Mouse (Mus musculus) ovary, postnatal 14 days (tissue): ENCODE data around the gene Astn2.

ENCODE experiments used
- DNase-seq: peaks from one replicate; pipeline ENCODE4 v3.0.0; 2022; ENCODE audit warnings: low spot score

Gene Astn2

DNA sequence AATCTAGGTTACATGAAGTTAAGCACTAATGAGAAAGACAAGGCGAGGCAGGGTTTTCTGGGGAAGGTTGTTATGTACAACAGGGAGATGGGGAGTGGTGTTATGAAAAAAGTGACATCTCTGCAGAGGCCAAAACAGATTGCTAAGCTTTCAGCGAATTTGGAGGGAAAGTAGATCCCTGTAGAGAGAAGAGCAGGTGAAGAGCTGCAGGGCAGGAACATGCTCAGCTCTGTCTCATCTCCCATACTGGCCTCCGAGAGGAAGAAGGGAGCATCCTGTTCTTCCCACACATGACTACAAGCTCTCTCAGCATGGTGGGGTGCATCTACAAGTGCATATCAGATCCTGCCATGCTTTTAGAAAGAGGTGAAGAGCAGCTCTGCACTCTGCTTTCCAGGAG is 245.7 kb downstream of the Astn2 start:
- DNase-seq = no peak

DNA sequence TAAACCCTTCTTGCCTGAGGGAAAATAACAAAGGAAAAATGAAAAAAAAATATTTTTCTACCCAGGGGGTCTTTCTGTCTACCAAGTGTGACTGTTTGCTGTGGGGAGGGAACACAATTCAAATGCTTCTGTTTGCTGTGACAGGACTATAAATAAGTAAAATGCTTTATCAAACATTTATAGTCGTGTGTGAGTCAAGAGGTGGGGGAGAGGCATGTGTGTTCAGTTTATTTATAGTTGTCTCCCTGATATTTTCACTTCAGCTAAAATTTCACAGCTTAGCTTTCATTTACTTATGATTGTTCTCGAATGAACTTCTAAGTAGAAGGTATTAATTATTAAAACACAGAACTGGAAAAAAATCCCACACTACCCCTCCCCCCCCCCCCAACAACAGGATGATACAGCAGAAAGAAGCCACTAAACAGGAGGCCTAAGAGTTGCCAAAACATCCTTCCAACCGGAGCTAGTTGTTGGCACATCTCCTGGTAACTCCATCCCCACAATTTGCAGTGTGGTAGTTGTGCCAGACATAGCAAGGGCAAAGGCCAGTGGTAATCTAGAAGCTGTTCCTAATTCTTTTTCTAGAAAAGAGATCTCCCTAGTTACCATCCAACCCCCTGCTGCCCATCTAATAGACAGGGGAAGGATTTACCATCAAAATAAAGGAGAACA is 246.8 kb downstream of the Astn2 start:
- no peak for DNase-seq

DNA sequence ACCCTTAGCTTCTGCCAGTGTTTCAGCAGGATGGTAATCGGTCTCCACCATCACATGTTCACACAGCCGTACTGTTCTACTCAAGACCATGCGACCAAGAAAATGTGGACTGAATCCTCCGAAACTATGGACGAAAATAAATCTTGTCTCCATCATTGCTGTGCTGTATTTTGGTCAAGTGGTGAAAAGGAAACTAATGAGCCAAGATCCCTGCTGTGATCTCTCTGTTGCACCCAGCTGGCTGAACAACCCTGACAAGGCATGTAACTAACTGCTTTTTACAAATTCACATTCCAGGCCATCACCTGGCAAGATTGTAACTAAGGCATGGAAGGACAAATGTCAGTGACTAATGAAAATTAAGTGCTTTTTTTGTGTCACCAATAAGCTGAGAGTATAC is 257.9 kb downstream of the Astn2 start:
- no peak for DNase-seq

DNA sequence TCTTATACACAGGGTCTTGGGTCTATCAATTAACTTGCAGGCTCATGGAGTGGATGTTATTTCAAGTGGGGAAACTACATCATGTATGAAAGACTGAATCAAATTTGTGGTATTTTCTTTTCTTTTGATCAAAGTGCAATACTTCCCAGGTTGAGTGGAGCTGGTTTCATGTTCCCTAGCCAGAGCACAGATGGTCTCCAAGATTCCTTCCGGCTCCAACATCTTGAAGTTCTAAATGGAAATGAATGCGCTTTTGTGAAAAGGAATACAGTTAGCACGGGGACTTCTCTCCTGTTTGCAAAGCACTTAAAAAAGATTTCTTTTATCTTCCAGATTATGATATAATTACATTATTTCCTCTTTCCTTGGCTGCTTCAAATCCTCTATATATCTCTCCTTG is 278.2 kb downstream of the Astn2 start:
- no peak for DNase-seq

DNA sequence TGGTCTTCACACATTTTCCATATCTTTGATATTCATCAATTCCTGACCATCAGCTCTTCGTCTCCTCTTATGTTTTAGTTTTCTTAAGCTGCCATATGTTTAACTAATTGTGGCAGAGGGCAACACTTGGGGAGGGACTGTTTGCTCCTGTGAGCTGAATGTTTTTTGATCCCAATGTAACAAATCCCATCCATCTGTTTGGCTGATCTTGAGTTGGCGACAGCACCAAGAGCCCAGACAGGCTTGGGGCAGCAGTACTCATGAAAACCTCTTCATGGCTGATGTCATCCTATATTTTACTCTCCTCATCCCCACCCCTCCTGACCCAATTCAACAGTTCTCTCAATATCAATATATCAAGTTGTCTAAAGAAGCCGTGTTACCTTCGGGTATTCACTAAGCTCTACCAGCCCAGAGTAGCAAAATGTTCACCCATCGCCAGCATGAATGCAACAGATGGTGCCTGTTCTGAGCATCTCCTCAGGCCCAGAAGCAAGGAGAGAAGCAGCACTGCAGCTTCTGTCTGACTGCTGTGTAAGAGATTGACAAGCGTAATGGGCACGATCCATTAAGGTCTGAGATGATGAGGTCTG is 281.5 kb downstream of the Astn2 start:
- DNase-seq = no peak

DNA sequence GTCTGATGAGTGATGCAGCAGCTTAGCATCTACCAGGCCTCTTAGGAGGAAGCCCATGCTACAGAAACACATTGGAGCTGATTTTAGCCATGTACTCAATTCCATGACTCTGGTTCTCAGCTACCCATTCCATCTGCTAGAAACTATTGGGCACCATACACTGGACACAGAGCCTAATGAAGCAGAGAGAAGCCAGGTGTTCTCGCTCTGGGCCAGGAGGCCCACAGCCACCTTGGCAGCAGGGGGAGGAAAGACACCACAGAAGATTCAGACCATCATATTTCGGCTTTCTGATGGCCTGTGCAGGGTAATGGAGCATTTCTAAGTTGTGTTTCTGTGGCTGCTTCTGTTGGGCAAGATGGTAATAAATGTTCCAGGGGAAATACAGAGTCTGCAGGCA is 290.2 kb downstream of the Astn2 start:
- no peak for DNase-seq

DNA sequence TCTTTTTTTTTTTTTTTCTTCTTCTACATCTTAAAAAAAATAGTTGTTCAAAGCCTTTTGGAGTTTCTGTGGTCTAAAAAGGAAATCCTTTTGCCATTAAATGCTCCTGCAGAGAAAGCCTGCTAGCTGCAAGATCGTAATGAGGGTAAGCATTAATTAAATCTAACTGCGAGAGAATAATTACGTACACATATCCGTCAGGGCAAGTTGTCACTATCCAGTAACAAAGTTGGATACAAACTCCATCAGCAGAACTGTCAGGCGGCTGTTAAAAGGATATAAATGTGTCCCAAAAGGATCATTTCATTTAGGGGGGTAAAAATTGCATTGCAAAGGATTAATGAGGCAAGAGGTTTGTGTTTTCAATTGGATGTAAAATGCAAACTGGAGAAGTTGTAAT is 302.4 kb downstream of the Astn2 start:
- no peak for DNase-seq

DNA sequence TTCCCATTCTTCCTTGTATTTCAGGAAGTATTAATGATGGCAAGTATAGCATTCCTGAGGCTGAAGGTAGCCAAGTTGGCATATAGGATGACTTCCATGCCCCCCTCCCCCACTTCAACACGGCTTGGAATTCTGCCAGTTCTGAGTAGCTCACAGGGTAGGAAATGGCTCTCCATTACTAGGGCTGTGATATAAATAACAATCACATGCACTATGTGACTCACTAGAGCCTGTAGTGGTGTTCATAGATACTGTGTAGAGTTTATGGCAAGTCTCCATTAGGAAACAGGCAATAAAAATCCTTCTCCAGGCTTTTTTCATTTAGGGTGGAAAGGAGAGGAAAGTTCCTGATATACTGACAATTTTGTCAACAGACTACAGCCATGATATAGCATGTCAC is 306.8 kb downstream of the Astn2 start:
- no peak for DNase-seq

DNA sequence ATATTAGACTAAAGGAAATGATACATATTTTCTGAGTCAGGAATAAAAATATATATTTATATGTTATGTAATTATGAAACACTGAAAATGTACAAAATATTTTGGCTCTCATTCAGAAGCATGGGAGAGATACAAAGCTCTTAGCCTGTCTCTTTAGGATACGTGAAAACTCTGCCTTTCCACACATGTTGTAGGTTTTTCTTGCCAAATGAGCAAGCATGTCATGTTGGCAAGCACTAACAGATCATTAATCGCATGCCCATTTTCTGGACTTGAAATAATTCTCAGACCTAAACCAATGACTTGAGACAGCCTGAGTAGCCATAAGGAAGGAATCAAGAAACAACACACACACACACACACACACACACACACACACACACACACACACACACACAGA is 308.3 kb downstream of the Astn2 start:
- no peak for DNase-seq

DNA sequence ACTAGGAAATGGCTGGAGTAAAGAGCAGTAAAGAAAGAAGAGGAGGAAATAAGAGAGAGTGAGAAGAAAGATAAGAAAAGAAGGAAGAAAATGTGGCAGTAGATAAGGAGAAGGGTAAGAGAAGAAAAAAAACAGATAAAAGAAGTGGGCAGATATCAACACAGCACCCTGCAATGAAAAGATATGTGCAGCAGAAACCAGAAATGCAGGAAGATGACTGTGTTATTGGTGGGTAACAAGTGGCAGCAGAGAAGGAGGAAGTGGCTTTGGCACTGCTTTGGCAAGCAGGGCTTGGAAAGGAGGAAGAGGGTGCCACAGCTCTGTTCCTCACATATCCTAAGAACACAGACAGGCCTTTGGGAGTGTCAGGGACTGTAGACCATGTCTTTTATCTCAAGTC is 347.2 kb downstream of the Astn2 start:
- no peak for DNase-seq

DNA sequence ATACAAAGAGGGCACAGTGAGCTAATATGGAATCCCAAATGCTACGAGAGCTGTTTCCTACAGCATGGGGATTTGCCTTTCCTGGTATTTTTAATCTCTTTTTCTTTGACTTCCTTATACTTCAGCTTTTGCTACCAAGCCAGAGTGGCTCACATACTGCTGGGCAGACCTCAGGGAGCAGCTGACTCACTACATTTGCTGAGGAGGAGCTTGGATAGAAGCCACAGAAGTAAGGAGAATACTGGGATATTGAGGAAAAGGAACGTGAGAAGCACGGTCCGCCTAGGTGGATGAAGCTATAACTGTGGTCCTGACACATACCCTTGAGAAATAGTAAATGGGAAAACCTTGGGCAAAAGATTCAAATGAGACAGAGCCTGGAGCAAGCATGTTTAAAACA is 348.7 kb downstream of the Astn2 start:
- no peak for DNase-seq

DNA sequence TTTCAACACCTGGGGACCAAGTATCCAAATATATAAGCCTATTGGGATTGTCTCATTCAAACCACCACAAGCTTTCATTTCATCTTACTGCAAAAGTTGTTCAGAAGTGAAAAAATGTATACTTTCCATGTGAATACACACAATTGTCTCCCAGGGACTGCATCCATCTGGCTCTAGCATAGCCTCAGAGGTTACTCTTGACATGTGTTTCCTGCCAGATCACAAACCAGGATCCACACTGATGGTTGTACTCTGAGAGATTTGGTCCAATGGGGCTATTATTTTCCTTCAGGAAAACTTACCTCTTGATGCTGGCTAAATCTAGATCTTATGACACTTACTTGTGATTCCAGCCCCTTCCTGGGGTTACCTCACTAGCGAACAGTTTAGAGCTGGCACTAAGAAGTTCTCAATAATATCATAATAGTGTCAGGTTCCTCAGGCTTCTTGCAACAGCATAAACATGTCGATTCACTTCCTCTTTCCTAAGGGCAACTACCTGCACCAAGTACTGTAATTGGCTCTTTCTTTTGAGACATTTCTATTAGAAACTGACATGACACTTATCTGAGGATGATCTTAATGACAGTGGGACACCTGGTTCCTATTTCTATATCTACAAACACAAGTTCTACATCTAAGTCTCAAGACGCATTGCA is 361.3 kb downstream of the Astn2 start:
- DNase-seq = no peak

DNA sequence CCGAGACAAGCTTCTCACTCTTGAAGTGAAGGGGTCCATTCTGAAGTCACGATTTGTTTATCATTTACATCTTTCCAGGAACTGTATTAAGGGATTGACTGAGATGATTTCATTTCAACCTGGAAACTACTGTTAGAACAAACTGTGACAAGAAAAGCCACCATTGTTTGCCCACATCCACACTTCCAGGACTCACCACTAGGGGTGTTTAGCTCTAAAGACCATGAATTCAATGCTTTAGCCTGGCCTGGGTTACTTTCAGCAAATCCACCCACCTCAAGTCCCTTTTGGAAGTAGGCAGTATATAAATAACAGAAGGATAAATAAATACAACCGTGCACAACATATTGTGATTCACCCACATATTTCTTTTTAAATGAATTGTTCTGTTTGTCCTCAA is 370.6 kb downstream of the Astn2 start:
- no peak for DNase-seq

DNA sequence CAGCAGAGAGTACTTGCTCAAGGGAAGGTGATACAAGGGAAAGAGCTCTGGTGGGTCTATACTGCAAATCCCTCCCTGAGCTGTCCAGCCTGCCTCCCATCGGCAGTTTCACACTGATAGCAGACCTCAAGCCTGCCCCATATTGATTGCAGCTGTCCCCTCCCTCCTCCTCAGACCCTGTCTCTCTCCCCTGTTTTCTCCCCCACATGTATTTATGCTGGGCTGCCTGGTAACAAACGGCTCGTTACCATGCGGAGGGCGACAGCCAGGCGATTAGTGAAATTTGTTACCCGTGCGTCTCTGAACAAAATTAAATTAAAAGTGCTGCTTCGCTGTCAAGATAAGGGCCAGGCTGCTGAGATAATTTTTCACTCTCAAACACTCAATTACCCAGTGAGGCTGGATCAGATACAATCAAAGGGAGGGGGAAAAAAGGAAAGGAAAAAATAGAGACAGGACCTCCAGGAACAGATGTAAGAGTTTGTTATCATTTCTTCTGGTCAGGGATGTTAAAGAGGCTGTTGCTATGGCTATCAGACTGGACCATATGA is 373.0 kb downstream of the Astn2 start:
- DNase-seq = no peak

DNA sequence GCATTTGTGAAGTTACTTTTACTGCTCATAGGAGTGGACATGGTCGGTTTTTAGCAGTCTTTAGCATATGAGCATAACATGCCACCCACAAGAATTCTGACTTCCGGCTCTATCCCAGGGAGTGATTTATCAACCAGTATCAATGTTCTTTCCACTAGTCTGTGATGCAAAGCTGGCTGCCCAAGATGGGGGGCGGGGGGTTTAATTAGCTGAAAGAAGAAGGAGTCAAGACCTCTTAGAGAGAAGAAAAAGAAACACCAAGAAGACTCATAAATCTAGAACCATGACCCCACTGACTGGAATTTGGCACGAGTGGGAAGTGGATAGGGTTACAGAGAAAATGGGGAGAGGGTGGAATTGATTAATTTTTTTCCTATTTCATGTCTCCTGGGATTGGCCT is 374.5 kb downstream of the Astn2 start:
- DNase-seq = no peak

DNA sequence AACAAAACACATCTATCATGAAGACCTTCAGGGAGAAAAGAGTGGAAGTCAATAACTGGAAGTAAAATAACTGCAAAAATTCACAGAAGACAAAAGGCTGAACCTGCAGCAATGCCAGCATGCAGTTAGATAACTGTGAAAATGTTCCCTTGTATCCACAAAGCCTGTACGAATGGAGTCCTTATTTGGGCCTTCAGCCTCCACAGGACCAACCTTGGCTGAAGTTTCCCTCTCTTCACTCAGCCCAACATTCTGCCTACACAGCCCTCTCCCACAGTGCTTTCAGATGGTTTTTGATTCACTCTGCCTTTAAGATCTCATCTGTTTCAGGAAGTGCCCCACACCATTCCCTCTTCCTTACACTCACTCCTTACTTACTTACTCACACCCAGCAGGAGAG is 376.5 kb downstream of the Astn2 start:
- DNase-seq = no peak

DNA sequence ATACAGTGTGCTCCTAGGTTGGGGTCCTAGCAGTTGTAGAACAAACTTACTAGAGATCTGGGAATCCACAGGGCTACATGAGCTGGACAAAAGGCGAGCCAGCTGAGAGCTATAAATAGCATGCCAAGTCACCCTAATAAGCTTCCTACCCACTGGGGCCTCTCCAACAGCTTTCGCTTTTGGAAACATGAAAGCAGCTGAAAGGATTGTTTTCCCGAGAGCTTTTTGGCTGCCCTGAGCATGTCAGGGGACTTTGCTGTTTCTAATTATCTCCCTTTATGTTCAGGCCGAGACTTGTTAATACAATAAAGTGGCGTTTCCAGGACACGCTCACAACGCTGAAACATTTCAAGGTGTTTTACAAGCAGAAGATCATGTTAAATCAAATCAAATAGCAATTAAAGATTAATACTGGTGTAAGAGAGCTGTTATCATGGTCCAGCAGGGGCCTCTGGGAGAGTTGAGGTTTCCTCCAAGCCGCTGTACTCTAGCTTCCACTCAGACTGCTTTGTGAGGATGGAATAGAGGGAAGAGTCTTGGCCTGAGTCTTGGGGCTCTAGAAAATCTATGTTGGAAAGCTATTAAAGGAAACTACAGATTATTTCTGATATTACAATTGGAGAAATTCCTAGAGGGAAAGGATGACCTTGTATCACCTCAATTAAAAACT is 378.9 kb downstream of the Astn2 start:
- peak; percentile 6 for DNase-seq

DNA sequence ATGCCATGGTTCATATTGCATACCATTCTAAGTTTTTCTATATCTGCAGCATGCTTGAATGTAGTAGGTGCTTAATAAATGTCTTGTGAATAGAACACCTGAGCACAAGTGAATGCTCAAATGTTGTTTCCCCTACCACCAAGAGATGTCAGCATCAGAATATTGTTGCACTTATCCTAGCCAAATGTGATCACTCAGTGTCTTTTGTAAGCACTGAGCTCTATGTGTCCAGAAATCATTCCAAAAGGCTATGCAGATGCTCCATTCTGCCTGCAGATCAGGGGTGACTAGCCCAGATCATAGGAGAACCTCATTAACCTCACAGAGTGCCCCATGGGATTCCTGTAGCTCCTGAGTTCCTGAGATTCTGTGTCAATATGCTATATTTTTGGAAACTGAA is 401.5 kb downstream of the Astn2 start:
- no peak for DNase-seq

DNA sequence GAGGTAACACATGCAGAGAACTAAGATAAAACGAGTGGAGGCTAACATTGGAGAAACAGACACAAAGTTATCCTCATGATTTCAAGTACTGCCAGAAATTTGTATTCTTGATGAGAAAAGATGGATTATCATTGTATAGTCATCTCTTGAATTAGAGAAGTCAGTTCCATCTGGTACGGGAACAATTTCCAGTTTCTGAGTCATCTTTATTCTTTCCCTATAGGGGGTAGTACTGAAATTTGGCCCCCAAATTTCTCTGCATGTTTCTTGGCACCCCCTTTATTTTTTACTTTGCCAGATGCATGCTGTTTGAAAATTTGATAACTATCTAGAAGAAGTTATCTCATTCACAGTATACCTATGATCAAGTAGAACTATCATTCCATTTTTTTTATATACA is 420.8 kb downstream of the Astn2 start:
- DNase-seq = no peak

DNA sequence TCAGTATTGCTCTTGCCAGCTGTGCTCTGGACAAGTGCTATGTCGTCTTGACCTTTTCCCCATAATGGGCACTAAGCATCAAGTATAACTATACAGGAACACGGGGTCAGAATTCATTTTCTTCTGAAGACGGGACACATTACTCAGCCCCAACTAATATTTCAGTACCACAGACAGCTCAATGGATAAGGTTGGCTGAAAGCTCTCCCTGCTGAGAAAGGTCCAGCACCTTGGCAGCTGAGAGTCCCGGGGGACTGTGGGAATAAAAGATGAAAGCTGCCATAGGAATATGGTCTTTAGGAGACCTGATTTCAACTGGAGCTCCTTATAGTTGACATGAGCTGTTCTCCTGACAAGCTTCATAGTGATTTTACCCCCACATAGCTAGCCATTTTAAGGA is 421.5 kb downstream of the Astn2 start:
- DNase-seq = no peak

DNA sequence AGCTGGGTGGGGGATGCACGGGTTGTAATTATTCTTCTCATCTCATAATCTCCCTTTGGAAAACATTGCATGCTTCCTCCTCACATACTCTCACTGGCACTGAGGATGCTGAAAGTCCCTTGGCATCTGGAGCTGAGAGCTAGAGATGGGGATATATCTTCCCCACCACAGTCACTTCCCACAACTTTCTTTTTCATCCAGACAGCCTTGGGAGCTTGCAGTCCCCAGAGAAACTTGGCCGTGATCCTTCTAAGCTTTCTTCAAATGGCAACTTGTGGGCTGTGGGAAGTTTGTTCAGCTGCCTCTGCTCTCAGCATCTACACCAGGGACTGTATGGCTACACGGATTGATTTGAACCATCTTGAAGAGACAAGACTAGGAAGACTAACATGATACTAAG is 428.2 kb downstream of the Astn2 start:
- no peak for DNase-seq

DNA sequence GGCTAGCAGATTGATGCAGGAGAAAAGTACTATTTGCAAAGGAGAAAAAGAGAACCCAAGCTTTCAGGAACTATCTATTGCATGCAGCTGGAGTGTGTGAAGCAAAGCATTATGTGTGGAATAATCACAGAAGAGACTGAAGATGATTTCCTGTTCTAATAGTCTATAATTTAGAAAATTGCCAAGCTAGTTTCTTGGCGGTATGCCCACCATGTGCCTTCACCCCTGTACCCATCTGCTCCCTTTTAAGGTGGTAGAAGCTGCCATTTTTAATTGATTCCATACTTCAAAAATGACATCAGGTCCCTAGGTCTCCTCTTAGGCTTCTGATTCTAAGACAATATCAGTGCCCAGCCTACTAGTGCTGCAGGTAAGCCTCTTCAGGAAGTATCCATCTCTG is 432.0 kb downstream of the Astn2 start:
- DNase-seq = no peak

DNA sequence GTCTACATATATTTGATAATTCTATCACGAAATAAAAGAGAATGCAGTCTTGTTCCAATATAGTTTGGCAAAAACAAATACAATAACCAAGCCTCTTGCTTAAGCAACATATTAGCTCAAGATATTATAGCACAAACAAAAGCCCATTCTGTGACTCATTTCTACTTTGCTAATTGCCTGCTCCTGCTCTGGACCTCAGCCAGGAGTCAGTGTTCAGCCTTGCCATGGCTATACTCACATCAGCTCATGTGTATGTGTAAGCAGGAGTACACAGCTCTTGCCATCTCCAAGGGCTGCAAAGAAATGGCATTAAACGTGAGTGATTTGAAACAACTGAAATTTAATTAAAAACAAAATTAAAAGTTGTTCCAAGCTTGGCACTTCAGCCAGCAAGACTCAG is 435.1 kb downstream of the Astn2 start:
- DNase-seq = no peak
